Mouse (Mus musculus) CH12.LX (cell line): ENCODE measurements around the gene Atp5l. TPM values are rescaled to one million over a fixed set of nuclear protein-coding genes. Genes with fewer than 3 reads are reported as not detected.

ENCODE experiments used
- DNase-seq: peaks from one replicate; pipeline ENCODE4 v3.0.0-alpha.2; 2013; ENCODE audit errors: extremely low read depth
- H3K27ac ChIP-seq: 2 replicates; pipeline ENCODE4 v1.5.1; 2012; ENCODE audit warnings: low read depth, mild to moderate bottlenecking, control low read depth, moderate library complexity; ENCODE audit not compliant: insufficient read depth
- H3K27me3 ChIP-seq: replicated peaks from 2 replicates; pipeline ENCODE3; 2012; ENCODE audit warnings: inconsistent platforms
- H3K36me3 ChIP-seq, 2 experiments: replicated peaks in 1 of 2; 2 replicates each; pipeline versions ENCODE3 to v1.6.1; 2012; ENCODE audit warnings: inconsistent platforms in 1 of 2, low read length in 1 of 2, mild to moderate bottlenecking in 1 of 2, mixed read lengths in 1 of 2, moderate library complexity in 1 of 2; ENCODE audit not compliant: control insufficient read depth in 1 of 2, insufficient read depth in 1 of 2
- H3K4me1 ChIP-seq, 2 experiments: 2 replicates each; pipeline ENCODE4 v1.6.1; 2012; ENCODE audit warnings: inconsistent platforms in 1 of 2, moderate library complexity in 1 of 2; ENCODE audit not compliant: insufficient read depth in 2 of 2, control insufficient read depth in 1 of 2
- H3K4me2 ChIP-seq: 2 replicates; pipeline ENCODE4 v1.6.1; 2012; ENCODE audit warnings: low read depth, mild to moderate bottlenecking, control low read depth; ENCODE audit not compliant: poor library complexity, insufficient read depth, severe bottlenecking
- H3K4me3 ChIP-seq, 3 experiments: fragments of 150-350 bp in 1 of 3; sonication (generic) in 1 of 3; replicated peaks in 1 of 3; 2 replicates each; pipeline versions ENCODE3 to v1.5.1; 2011 to 2012; ENCODE audit warnings: low read depth in 2 of 3, low read length in 2 of 3, mild to moderate bottlenecking in 2 of 3, moderate library complexity in 2 of 3, control low read depth in 1 of 3, improper control_type of control experiment in 1 of 3, inconsistent platforms in 1 of 3, mixed read lengths in 1 of 3; ENCODE audit not compliant: poor library complexity in 1 of 3
- H3K79me2 ChIP-seq: replicated peaks from 2 replicates; pipeline ENCODE4 v1.6.1; 2012; ENCODE audit warnings: mild to moderate bottlenecking, moderate library complexity; ENCODE audit not compliant: control insufficient read depth, poor library complexity, insufficient read depth, severe bottlenecking; ENCODE audit errors: extremely low read depth
- H3K9ac ChIP-seq: 2 replicates; pipeline ENCODE4 v1.6.1; 2012; ENCODE audit warnings: low read depth, mild to moderate bottlenecking, control low read depth, moderate library complexity; ENCODE audit not compliant: insufficient read depth
- H3K9me3 ChIP-seq: replicated peaks from 2 replicates; pipeline ENCODE3; 2012; ENCODE audit warnings: low read length, inconsistent platforms, mixed read lengths
- CHD1 ChIP-seq: IDR thresholded peaks from 2 replicates; pipeline ENCODE4 v1.6.1; 2012; ENCODE audit warnings: low read depth, low read length, improper control_type of control experiment, inconsistent platforms
- CHD2 ChIP-seq: IDR thresholded peaks from 2 replicates; pipeline ENCODE4 v1.6.1; 2011; ENCODE audit warnings: low read length, improper control_type of control experiment
- CTCF ChIP-seq, 2 experiments: IDR thresholded peaks in 1 of 2; conservative IDR thresholded peaks in 1 of 2; 2 replicates each; pipeline ENCODE4 v1.5.1; 2011 to 2012; ENCODE audit warnings: low read depth in 2 of 2, low read length in 2 of 2, improper control_type of control experiment in 1 of 2, inconsistent platforms in 1 of 2, mild to moderate bottlenecking in 1 of 2, moderate library complexity in 1 of 2
- ELF1 ChIP-seq: IDR thresholded peaks from 2 replicates; pipeline ENCODE4 v1.6.1; 2014; ENCODE audit warnings: low read depth, mild to moderate bottlenecking, inconsistent platforms, low read length, improper control_type of control experiment
- EP300 ChIP-seq: IDR thresholded peaks from 2 replicates; pipeline ENCODE4 v1.6.1; 2011; ENCODE audit warnings: low read length, improper control_type of control experiment
- ETS1 ChIP-seq: conservative IDR thresholded peaks from 2 replicates; pipeline ENCODE4 v1.6.1; 2012; ENCODE audit warnings: low read depth, mild to moderate bottlenecking, inconsistent platforms, low read length, improper control_type of control experiment, moderate library complexity
- GABPA ChIP-seq: IDR thresholded peaks from 2 replicates; pipeline ENCODE4 v1.6.1; 2012; ENCODE audit warnings: low read depth, low read length, improper control_type of control experiment, inconsistent platforms; ENCODE audit not compliant: insufficient replicate concordance
- HCFC1 ChIP-seq: IDR thresholded peaks from 2 replicates; pipeline ENCODE4 v1.6.1; 2012; ENCODE audit warnings: low read depth, mild to moderate bottlenecking, inconsistent platforms, low read length, improper control_type of control experiment
- KAT2A ChIP-seq: IDR thresholded peaks from 2 replicates; pipeline ENCODE4 v1.6.1; 2012; ENCODE audit warnings: low read length, improper control_type of control experiment, inconsistent platforms; ENCODE audit not compliant: insufficient replicate concordance
- MAFK ChIP-seq: IDR thresholded peaks from 2 replicates; pipeline ENCODE4 v1.6.1; 2011; ENCODE audit warnings: low read length, improper control_type of control experiment; ENCODE audit not compliant: insufficient replicate concordance
- MAX ChIP-seq: IDR thresholded peaks from 2 replicates; pipeline ENCODE4 v1.6.1; 2011; ENCODE audit warnings: low read length, improper control_type of control experiment
- MAZ ChIP-seq: IDR thresholded peaks from 2 replicates; pipeline ENCODE4 v1.6.1; 2012; ENCODE audit warnings: low read depth, mild to moderate bottlenecking, inconsistent platforms, low read length, improper control_type of control experiment, moderate library complexity
- MEF2A ChIP-seq: IDR thresholded peaks from 2 replicates; pipeline ENCODE4 v1.6.1; 2014; ENCODE audit warnings: low read depth, mild to moderate bottlenecking, inconsistent platforms, low read length, improper control_type of control experiment, borderline replicate concordance
- MXI1 ChIP-seq: IDR thresholded peaks from 2 replicates; pipeline ENCODE4 v1.6.1; 2011; ENCODE audit warnings: mild to moderate bottlenecking, low read depth, low read length, improper control_type of control experiment
- MYC ChIP-seq: IDR thresholded peaks from 2 replicates; pipeline ENCODE4 v1.6.1; 2011; ENCODE audit warnings: low read depth, mild to moderate bottlenecking, improper control_type of control experiment, low read length
- NELFE ChIP-seq: IDR thresholded peaks from 2 replicates; pipeline ENCODE4 v1.6.1; 2011; ENCODE audit warnings: low read depth, low read length, improper control_type of control experiment
- NRF1 ChIP-seq: IDR thresholded peaks from 2 replicates; pipeline ENCODE4 v1.6.1; 2014; ENCODE audit warnings: low read depth, mild to moderate bottlenecking, inconsistent platforms, low read length, improper control_type of control experiment, moderate library complexity
- PAX5 ChIP-seq: IDR thresholded peaks from 2 replicates; pipeline ENCODE4 v1.6.1; 2012; ENCODE audit warnings: low read length, inconsistent platforms, mixed read lengths
- POLR2A ChIP-seq: IDR thresholded peaks from 2 replicates; pipeline ENCODE4 v1.6.1; 2011; ENCODE audit warnings: low read depth, mild to moderate bottlenecking, improper control_type of control experiment, low read length
- RAD21 ChIP-seq: IDR thresholded peaks from 2 replicates; pipeline ENCODE4 v1.6.1; 2011; ENCODE audit warnings: low read depth, mild to moderate bottlenecking, low read length, improper control_type of control experiment, moderate library complexity
- RCOR1 ChIP-seq: conservative IDR thresholded peaks from 2 replicates; pipeline ENCODE4 v1.6.1; 2012; ENCODE audit warnings: low read depth, mild to moderate bottlenecking, inconsistent platforms, low read length, improper control_type of control experiment
- SIN3A ChIP-seq: IDR thresholded peaks from 2 replicates; pipeline ENCODE4 v1.6.1; 2012; ENCODE audit warnings: low read length, improper control_type of control experiment, inconsistent platforms
- SMC3 ChIP-seq: IDR thresholded peaks from 2 replicates; pipeline ENCODE4 v1.6.1; 2011; ENCODE audit warnings: low read depth, low read length, improper control_type of control experiment
- TBP ChIP-seq: conservative IDR thresholded peaks from 2 replicates; pipeline ENCODE4 v1.6.1; 2011; ENCODE audit warnings: low read depth, low read length, improper control_type of control experiment
- TCF12 ChIP-seq: IDR thresholded peaks from 2 replicates; pipeline ENCODE4 v1.6.1; 2014; ENCODE audit warnings: low read depth, mild to moderate bottlenecking, inconsistent platforms, low read length, improper control_type of control experiment
- USF1 ChIP-seq: IDR thresholded peaks from 2 replicates; pipeline ENCODE4 v1.6.1; 2014; ENCODE audit warnings: low read depth, mild to moderate bottlenecking, inconsistent platforms, low read length, improper control_type of control experiment
- USF2 ChIP-seq: conservative IDR thresholded peaks from 2 replicates; pipeline ENCODE4 v1.6.1; 2011; ENCODE audit warnings: low read depth, low read length, improper control_type of control experiment
- ZC3H11A ChIP-seq: IDR thresholded peaks from 2 replicates; pipeline ENCODE4 v1.6.1; 2012; ENCODE audit warnings: low read depth, mild to moderate bottlenecking, inconsistent platforms, low read length, improper control_type of control experiment
- ZMIZ1 ChIP-seq: IDR thresholded peaks from 2 replicates; pipeline ENCODE4 v1.6.1; 2012; ENCODE audit warnings: low read depth, mild to moderate bottlenecking, inconsistent platforms, low read length, improper control_type of control experiment
- ZNF384 ChIP-seq: IDR thresholded peaks from 2 replicates; pipeline ENCODE4 v1.6.1; 2012; ENCODE audit warnings: low read depth, low read length, improper control_type of control experiment, inconsistent platforms
- dilution Hi-C: fragments of 300-500 bp; cut with MboI; formaldehyde crosslinking; loops from 2 replicates; pipeline ENCODE4 v1.14.3; 2020; ENCODE audit warnings: low sequenced_read_pairs; ENCODE audit not compliant: extremely low pct_unique_long_range_greater_than_20kb, extremely low pct_ligation_motif_present
- in situ Hi-C: fragments of 300-500 bp; cut with MboI; formaldehyde crosslinking; loops from 3 replicates; pipeline ENCODE4 v1.14.3; 2019; ENCODE audit warnings: low sequenced_read_pairs, low pct_ligation_motif_present, low pct_unique_long_range_greater_than_20kb, mixed read lengths
- polyA plus RNA-seq: library from polyadenylated mRNA; unstranded; fragments of >175 nt; gene quantifications from 2 replicates; pipeline ENCODE4 v1.2.1, GENCODE M21; 2012; ENCODE audit warnings: low read depth; ENCODE audit not compliant: insufficient read length
- total RNA-seq, 2 experiments: library from RNA; depleted of rRNA; stranded (reverse); fragments of 300-350 nt in 1 of 2; fragments of >200 nt in 1 of 2; gene quantifications; 2 replicates each; pipeline ENCODE4 v1.2.3; 2012 to 2014

Gene Atp5l
- total and polyA plus RNA-seq, 3 experiments: 277 to 720 (median 490) TPM

GRCm38 (mm10) chr9:44900402-44900801, 20.1 kb downstream of the Atp5l start:
- H3K27ac ChIP-seq: no peak overlapping the region
- in situ Hi-C loops: no loop called here
- H3K4me1 ChIP-seq: no peaks in the 10 kb centered on the region
- no peak for DNase-seq
- no peaks in the 10 kb centered on the region for H3K27me3 ChIP-seq
- no peak for TF ChIP-seq USF1
- no peak for TF ChIP-seq MAFK
- TF ChIP-seq CHD2: no peak
- TF ChIP-seq ETS1: no peak
- TF ChIP-seq GABPA: no peak
- TF ChIP-seq CHD1: no peak
- TF ChIP-seq CTCF (conservative IDR thresholded peaks at IDR 0.05 in 1 of 2, IDR thresholded peaks at IDR 0.05 in 1 of 2; ENCODE audit: low read depth in 2 of 2, low read length in 2 of 2): peak; percentile 14 to 82; a peak in 2 of 4 replicates
- TF ChIP-seq KAT2A: no peak
- TF ChIP-seq MAX: no peak
- peak; percentile 58; the same call in 1 of the 2 replicates for TF ChIP-seq ZC3H11A
- no peak for TF ChIP-seq MXI1
- TF ChIP-seq ZMIZ1: no peak
- peak; percentile 80 for TF ChIP-seq RAD21
- TF ChIP-seq MYC: 0 out of 2 replicates have a peak, but pooled peaks have one; percentile 22
- TF ChIP-seq SIN3A: no peak
- no peak for TF ChIP-seq MEF2A
- no peak for TF ChIP-seq EP300
- TF ChIP-seq TBP: no peak
- TF ChIP-seq RCOR1: no peak
- TF ChIP-seq SMC3: peak; percentile 91
- H3K79me2 ChIP-seq: no peaks in the 10 kb centered on the region
- no peak overlapping the region for H3K4me3 ChIP-seq
- no peak overlapping the region for H3K9ac ChIP-seq
- H3K4me2 ChIP-seq: no peak overlapping the region
- dilution Hi-C loops: no loop called here
- H3K36me3 ChIP-seq: no peaks in the 10 kb centered on the region
- no peaks in the 10 kb centered on the region for H3K9me3 ChIP-seq

GRCm38 (mm10) chr9:44899716-44900115, 20.8 kb downstream of the Atp5l start:
- TF ChIP-seq GABPA (no peak), EP300 (no peak), NRF1 (no peak), ZNF384 (no peak), SIN3A (no peak), ZMIZ1 (no peak), TCF12 (no peak), ELF1 (no peak), HCFC1 (no peak), MAFK (no peak), SMC3 (no peak), USF2 (no peak), MAZ (no peak), ZC3H11A (no peak), NELFE (no peak), PAX5 (no peak), POLR2A (no peak)
- H3K4me2 ChIP-seq: no peak overlapping the region
- in situ Hi-C loops: no loop called here
- no peaks in the 10 kb centered on the region for H3K27me3 ChIP-seq
- no peak overlapping the region for H3K9ac ChIP-seq
- H3K27ac ChIP-seq: no peak overlapping the region
- no peak overlapping the region for H3K4me3 ChIP-seq
- H3K9me3 ChIP-seq: no peaks in the 10 kb centered on the region
- dilution Hi-C loops: no loop called here
- DNase-seq: no peak
- H3K79me2 ChIP-seq: no peaks in the 10 kb centered on the region
- H3K4me1 ChIP-seq: no peaks in the 10 kb centered on the region
- no peaks in the 10 kb centered on the region for H3K36me3 ChIP-seq
